Mouse (Mus musculus) CH12.LX (cell line): ENCODE measurements around the gene Orai1. TPM values are rescaled to one million over a fixed set of nuclear protein-coding genes. Genes with fewer than 3 reads are reported as not detected.

Source experiments
- DNase-seq: peaks from one replicate; pipeline ENCODE4 v3.0.0-alpha.2; 2013; ENCODE audit errors: extremely low read depth
- H3K27ac ChIP-seq: 2 replicates; pipeline ENCODE4 v1.5.1; 2012; ENCODE audit warnings: low read depth, mild to moderate bottlenecking, control low read depth, moderate library complexity; ENCODE audit not compliant: insufficient read depth
- H3K27me3 ChIP-seq: replicated peaks from 2 replicates; pipeline ENCODE3; 2012; ENCODE audit warnings: inconsistent platforms
- H3K36me3 ChIP-seq, 2 experiments: replicated peaks in 1 of 2; 2 replicates each; pipeline versions ENCODE3 to v1.6.1; 2012; ENCODE audit warnings: inconsistent platforms in 1 of 2, low read length in 1 of 2, mild to moderate bottlenecking in 1 of 2, mixed read lengths in 1 of 2, moderate library complexity in 1 of 2; ENCODE audit not compliant: control insufficient read depth in 1 of 2, insufficient read depth in 1 of 2
- H3K4me1 ChIP-seq, 2 experiments: 2 replicates each; pipeline ENCODE4 v1.6.1; 2012; ENCODE audit warnings: inconsistent platforms in 1 of 2, moderate library complexity in 1 of 2; ENCODE audit not compliant: insufficient read depth in 2 of 2, control insufficient read depth in 1 of 2
- H3K4me2 ChIP-seq: 2 replicates; pipeline ENCODE4 v1.6.1; 2012; ENCODE audit warnings: low read depth, mild to moderate bottlenecking, control low read depth; ENCODE audit not compliant: poor library complexity, insufficient read depth, severe bottlenecking
- H3K4me3 ChIP-seq, 3 experiments: fragments of 150-350 bp in 1 of 3; sonication (generic) in 1 of 3; replicated peaks in 1 of 3; 2 replicates each; pipeline versions ENCODE3 to v1.5.1; 2011 to 2012; ENCODE audit warnings: low read depth in 2 of 3, low read length in 2 of 3, mild to moderate bottlenecking in 2 of 3, moderate library complexity in 2 of 3, control low read depth in 1 of 3, improper control_type of control experiment in 1 of 3, inconsistent platforms in 1 of 3, mixed read lengths in 1 of 3; ENCODE audit not compliant: poor library complexity in 1 of 3
- H3K79me2 ChIP-seq: replicated peaks from 2 replicates; pipeline ENCODE4 v1.6.1; 2012; ENCODE audit warnings: mild to moderate bottlenecking, moderate library complexity; ENCODE audit not compliant: control insufficient read depth, poor library complexity, insufficient read depth, severe bottlenecking; ENCODE audit errors: extremely low read depth
- H3K9ac ChIP-seq: 2 replicates; pipeline ENCODE4 v1.6.1; 2012; ENCODE audit warnings: low read depth, mild to moderate bottlenecking, control low read depth, moderate library complexity; ENCODE audit not compliant: insufficient read depth
- H3K9me3 ChIP-seq: replicated peaks from 2 replicates; pipeline ENCODE3; 2012; ENCODE audit warnings: low read length, inconsistent platforms, mixed read lengths
- BHLHE40 ChIP-seq: IDR thresholded peaks from 2 replicates; pipeline ENCODE4 v1.6.1; 2011; ENCODE audit warnings: mild to moderate bottlenecking, low read depth, low read length, improper control_type of control experiment
- CHD2 ChIP-seq: IDR thresholded peaks from 2 replicates; pipeline ENCODE4 v1.6.1; 2011; ENCODE audit warnings: low read length, improper control_type of control experiment
- E2F4 ChIP-seq: IDR thresholded peaks from 2 replicates; pipeline ENCODE4 v1.6.1; 2011; ENCODE audit warnings: low read depth, low read length, improper control_type of control experiment; ENCODE audit not compliant: insufficient replicate concordance
- EP300 ChIP-seq: IDR thresholded peaks from 2 replicates; pipeline ENCODE4 v1.6.1; 2011; ENCODE audit warnings: low read length, improper control_type of control experiment
- ETS1 ChIP-seq: conservative IDR thresholded peaks from 2 replicates; pipeline ENCODE4 v1.6.1; 2012; ENCODE audit warnings: low read depth, mild to moderate bottlenecking, inconsistent platforms, low read length, improper control_type of control experiment, moderate library complexity
- HCFC1 ChIP-seq: IDR thresholded peaks from 2 replicates; pipeline ENCODE4 v1.6.1; 2012; ENCODE audit warnings: low read depth, mild to moderate bottlenecking, inconsistent platforms, low read length, improper control_type of control experiment
- JUN ChIP-seq: IDR thresholded peaks from 2 replicates; pipeline ENCODE4 v1.6.1; 2011; ENCODE audit warnings: low read depth, mild to moderate bottlenecking, low read length, improper control_type of control experiment, moderate library complexity; ENCODE audit not compliant: insufficient read depth
- JUND ChIP-seq: conservative IDR thresholded peaks from 2 replicates; pipeline ENCODE4 v1.6.1; 2011; ENCODE audit warnings: low read depth, low read length, improper control_type of control experiment
- MAFK ChIP-seq: IDR thresholded peaks from 2 replicates; pipeline ENCODE4 v1.6.1; 2011; ENCODE audit warnings: low read length, improper control_type of control experiment; ENCODE audit not compliant: insufficient replicate concordance
- MAX ChIP-seq: IDR thresholded peaks from 2 replicates; pipeline ENCODE4 v1.6.1; 2011; ENCODE audit warnings: low read length, improper control_type of control experiment
- MXI1 ChIP-seq: IDR thresholded peaks from 2 replicates; pipeline ENCODE4 v1.6.1; 2011; ENCODE audit warnings: mild to moderate bottlenecking, low read depth, low read length, improper control_type of control experiment
- MYC ChIP-seq: IDR thresholded peaks from 2 replicates; pipeline ENCODE4 v1.6.1; 2011; ENCODE audit warnings: low read depth, mild to moderate bottlenecking, improper control_type of control experiment, low read length
- NELFE ChIP-seq: IDR thresholded peaks from 2 replicates; pipeline ENCODE4 v1.6.1; 2011; ENCODE audit warnings: low read depth, low read length, improper control_type of control experiment
- NRF1 ChIP-seq: IDR thresholded peaks from 2 replicates; pipeline ENCODE4 v1.6.1; 2014; ENCODE audit warnings: low read depth, mild to moderate bottlenecking, inconsistent platforms, low read length, improper control_type of control experiment, moderate library complexity
- PAX5 ChIP-seq: IDR thresholded peaks from 2 replicates; pipeline ENCODE4 v1.6.1; 2012; ENCODE audit warnings: low read length, inconsistent platforms, mixed read lengths
- POLR2A ChIP-seq: IDR thresholded peaks from 2 replicates; pipeline ENCODE4 v1.6.1; 2011; ENCODE audit warnings: low read depth, mild to moderate bottlenecking, improper control_type of control experiment, low read length
- POLR2AphosphoS2 ChIP-seq: IDR thresholded peaks from 2 replicates; pipeline ENCODE4 v1.6.1; 2011; ENCODE audit warnings: low read depth, low read length, improper control_type of control experiment
- SIN3A ChIP-seq: IDR thresholded peaks from 2 replicates; pipeline ENCODE4 v1.6.1; 2012; ENCODE audit warnings: low read length, improper control_type of control experiment, inconsistent platforms
- UBTF ChIP-seq: IDR thresholded peaks from 2 replicates; pipeline ENCODE4 v1.6.1; 2012; ENCODE audit warnings: low read depth, mild to moderate bottlenecking, inconsistent platforms, low read length, improper control_type of control experiment, moderate library complexity
- USF2 ChIP-seq: conservative IDR thresholded peaks from 2 replicates; pipeline ENCODE4 v1.6.1; 2011; ENCODE audit warnings: low read depth, low read length, improper control_type of control experiment
- ZKSCAN1 ChIP-seq: IDR thresholded peaks from 2 replicates; pipeline ENCODE4 v1.6.1; 2012; ENCODE audit warnings: low read depth, inconsistent platforms, low read length, improper control_type of control experiment, borderline replicate concordance
- ZMIZ1 ChIP-seq: IDR thresholded peaks from 2 replicates; pipeline ENCODE4 v1.6.1; 2012; ENCODE audit warnings: low read depth, mild to moderate bottlenecking, inconsistent platforms, low read length, improper control_type of control experiment
- dilution Hi-C: fragments of 300-500 bp; cut with MboI; formaldehyde crosslinking; loops from 2 replicates; pipeline ENCODE4 v1.14.3; 2020; ENCODE audit warnings: low sequenced_read_pairs; ENCODE audit not compliant: extremely low pct_unique_long_range_greater_than_20kb, extremely low pct_ligation_motif_present
- in situ Hi-C: fragments of 300-500 bp; cut with MboI; formaldehyde crosslinking; loops from 3 replicates; pipeline ENCODE4 v1.14.3; 2019; ENCODE audit warnings: low sequenced_read_pairs, low pct_ligation_motif_present, low pct_unique_long_range_greater_than_20kb, mixed read lengths
- polyA plus RNA-seq: library from polyadenylated mRNA; unstranded; fragments of >175 nt; gene quantifications from 2 replicates; pipeline ENCODE4 v1.2.1, GENCODE M21; 2012; ENCODE audit warnings: low read depth; ENCODE audit not compliant: insufficient read length
- total RNA-seq, 2 experiments: library from RNA; depleted of rRNA; stranded (reverse); fragments of 300-350 nt in 1 of 2; fragments of >200 nt in 1 of 2; gene quantifications; 2 replicates each; pipeline ENCODE4 v1.2.3; 2012 to 2014

Orai1 gene
- total and polyA plus RNA-seq, 3 experiments, result 17.4 to 27.7 (median 17.8) TPM

DNA sequence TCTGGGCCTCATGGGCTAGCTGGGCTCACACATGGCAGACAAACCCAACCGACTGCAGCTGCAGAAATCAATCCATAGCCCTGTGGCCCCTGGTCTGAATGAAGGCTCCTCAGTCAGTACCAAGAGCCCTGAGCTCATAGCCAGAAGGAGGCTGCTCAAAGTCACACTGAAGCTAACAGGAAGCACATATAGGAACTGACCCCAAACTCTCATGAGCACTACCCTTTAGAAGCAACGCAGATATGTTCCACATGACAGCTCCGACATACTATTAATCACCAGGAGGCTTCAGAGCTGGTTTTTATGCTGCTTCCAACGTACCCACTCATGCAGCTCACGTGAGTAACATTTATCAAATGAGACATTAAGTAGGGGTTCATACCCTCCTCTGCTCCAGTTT is 44.8 kb upstream of the Orai1 start:
- Histone ChIP-seq H3K4me1 (peaks cover 0 to 33% of the 10 kb centered on the region in 2 experiments; a peak in 2 of 4 replicates), H3K27me3 (no peaks in the 10 kb centered on the region), H3K4me2 (no peak overlapping the region), H3K27ac (no peak overlapping the region), H3K9me3 (no peaks in the 10 kb centered on the region), H3K4me3 (no peak overlapping the region), H3K79me2 (0 out of 2 replicates have a peak, but pooled peaks cover 2% of the 10 kb centered on the region), H3K9ac (no peak overlapping the region), H3K36me3 (peaks cover 0 to 37% of the 10 kb centered on the region in 2 experiments)
- DNase-seq, result no peak
- in situ Hi-C loops (no loop called here), dilution Hi-C loops (no loop called here)
- TF ChIP-seq JUND (no peak), NELFE (no peak), ETS1 (no peak), ZKSCAN1 (no peak), E2F4 (no peak), ZMIZ1 (no peak)

DNA sequence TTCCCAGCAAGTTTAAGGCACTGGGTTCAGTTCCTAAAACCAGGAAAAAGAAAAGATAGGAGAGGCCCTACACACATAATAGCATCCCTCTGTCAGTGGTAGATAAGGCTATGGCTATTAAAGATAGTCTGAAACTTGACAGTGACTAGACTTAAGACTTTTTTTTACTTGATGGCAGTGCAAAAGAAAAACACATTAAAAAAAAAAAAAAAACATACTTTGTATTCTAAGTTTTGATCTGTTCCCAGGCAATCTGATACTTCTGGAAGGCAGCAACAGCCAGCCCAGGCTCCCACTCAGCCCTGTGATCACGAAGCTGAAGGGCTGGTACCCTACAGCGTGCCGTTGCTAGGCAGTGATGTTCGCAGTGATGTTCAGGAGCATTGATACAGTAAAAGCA is 43.4 kb upstream of the Orai1 start:
- Histone ChIP-seq H3K4me3 (no peak overlapping the region), H3K4me2 (no peak overlapping the region), H3K9me3 (no peaks in the 10 kb centered on the region), H3K4me1 (peaks cover 0 to 31% of the 10 kb centered on the region in 2 experiments; a peak in 2 of 4 replicates), H3K9ac (no peak overlapping the region), H3K79me2 (0 out of 2 replicates have a peak, but pooled peaks cover 4% of the 10 kb centered on the region), H3K27me3 (no peaks in the 10 kb centered on the region), H3K27ac (no peak overlapping the region; the same call in 1 of the 2 replicates), H3K36me3 (peaks cover 2 to 33% of the 10 kb centered on the region in 2 experiments)
- in situ Hi-C loops, result no loop called here
- no peak for TF ChIP-seq E2F4
- TF ChIP-seq POLR2A, result no peak
- TF ChIP-seq MYC, result no peak
- TF ChIP-seq BHLHE40, result no peak
- TF ChIP-seq CHD2, result no peak
- no peak for TF ChIP-seq ETS1
- no peak for TF ChIP-seq MAX
- TF ChIP-seq JUND, result no peak
- TF ChIP-seq UBTF, result no peak
- no peak for TF ChIP-seq PAX5
- dilution Hi-C loops, result no loop called here
- no peak for DNase-seq

DNA sequence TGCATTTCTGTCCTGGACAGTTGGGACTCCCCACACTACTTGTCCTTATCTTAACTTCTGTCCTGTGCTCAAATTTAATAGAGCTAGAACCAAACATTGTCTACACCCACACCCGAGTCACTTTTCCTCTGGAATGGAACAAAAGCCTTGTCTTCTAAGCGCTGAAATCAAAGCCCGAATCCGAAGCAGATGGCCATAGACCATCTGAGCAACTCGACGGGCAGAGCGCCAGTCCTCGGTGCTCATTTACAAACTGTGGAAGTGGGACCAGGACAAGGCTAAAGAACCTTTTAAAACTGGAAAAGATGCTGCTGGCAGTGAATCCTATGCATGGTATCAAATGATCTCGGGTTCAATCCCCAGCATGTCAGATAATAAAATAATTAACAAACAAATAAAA is 42.8 kb upstream of the Orai1 start:
- dilution Hi-C loops (no loop called here), in situ Hi-C loops (no loop called here)
- H3K4me2 ChIP-seq, result no peak overlapping the region
- H3K9me3 ChIP-seq, result no peaks in the 10 kb centered on the region
- H3K4me1 ChIP-seq, result peaks cover 0 to 31% of the 10 kb centered on the region in 2 experiments; a peak in 2 of 4 replicates
- H3K4me3 ChIP-seq, result no peak overlapping the region
- H3K79me2 ChIP-seq, result 0 out of 2 replicates have a peak, but pooled peaks cover 4% of the 10 kb centered on the region
- H3K27ac ChIP-seq, result no peak overlapping the region
- no peak overlapping the region for H3K9ac ChIP-seq
- TF ChIP-seq POLR2AphosphoS2, result no peak
- no peak for TF ChIP-seq NRF1
- TF ChIP-seq MXI1, result no peak
- TF ChIP-seq POLR2A, result no peak
- TF ChIP-seq JUN, result no peak
- no peak for TF ChIP-seq MAFK
- TF ChIP-seq BHLHE40, result no peak
- no peak for TF ChIP-seq USF2
- no peak for TF ChIP-seq SIN3A
- TF ChIP-seq MAX, result no peak
- TF ChIP-seq HCFC1, result no peak
- no peak for TF ChIP-seq PAX5
- no peak for TF ChIP-seq EP300
- DNase-seq, result no peak
- no peaks in the 10 kb centered on the region for H3K27me3 ChIP-seq
- H3K36me3 ChIP-seq, result peaks cover 2 to 35% of the 10 kb centered on the region in 2 experiments
